Mouse (Mus musculus): ENCODE results near the gene Spsb1. TPM values are rescaled to one million over a fixed set of nuclear protein-coding genes. Genes with fewer than 3 reads are reported as not detected.

Gene Spsb1
- polyA plus RNA-seq, 1 experiment from 2014 or later: 7.0 TPM

GRCm38 (mm10) chr4:149975730-149976254 lies 20.9 kb upstream of the Spsb1 start:
- WGBS: 72% methylated on average over 5 of the region's 5 CpGs
- no peak for ATAC-seq (ENCODE audit: low FRiP score)
- DNase-seq (ENCODE audit: low spot score): no peak
- no peaks in the 10 kb centered on the region for H3K27me3 ChIP-seq (ENCODE audit: control insufficient read depth, insufficient read depth, low read length)
- H3K9me3 ChIP-seq (ENCODE audit: control insufficient read depth, low read length): no peaks in the 10 kb centered on the region
- H3K4me1 ChIP-seq (replicated peaks; ENCODE audit: control insufficient read depth, insufficient read depth, low read length): peaks cover 14% of the 10 kb centered on the region; the same call in 1 of the 2 replicates
- H3K36me3 ChIP-seq (replicated peaks; ENCODE audit: control insufficient read depth, insufficient read depth): no peaks in the 10 kb centered on the region
- H3K4me2 ChIP-seq (replicated peaks): no peak overlapping the region
- no peak overlapping the region for H3K27ac ChIP-seq
- no peak overlapping the region for H3K4me3 ChIP-seq (replicated peaks; ENCODE audit: low read length)
- H3K9ac ChIP-seq: no peak overlapping the region

GRCm38 (mm10) chr4:149975291-149975690 lies 20.4 kb upstream of the Spsb1 start:
- ATAC-seq (ENCODE audit: low FRiP score) (no peak), DNase-seq (ENCODE audit: low spot score) (no peak)
- Histone ChIP-seq H3K27me3 (ENCODE audit: control insufficient read depth, insufficient read depth, low read length) (no peaks in the 10 kb centered on the region), H3K4me2 (replicated peaks) (no peak overlapping the region), H3K9me3 (ENCODE audit: control insufficient read depth, low read length) (no peaks in the 10 kb centered on the region), H3K27ac (no peak overlapping the region), H3K4me1 (replicated peaks; ENCODE audit: control insufficient read depth, insufficient read depth, low read length) (peaks cover 14% of the 10 kb centered on the region; the same call in 1 of the 2 replicates), H3K9ac (no peak overlapping the region), H3K4me3 (replicated peaks; ENCODE audit: low read length) (no peak overlapping the region), H3K36me3 (replicated peaks; ENCODE audit: control insufficient read depth, insufficient read depth) (no peaks in the 10 kb centered on the region)
- WGBS: 83% methylated on average over 8 of the region's 8 CpGs

- H3K4me1 ChIP-seq (replicated peaks; ENCODE audit: control insufficient read depth, insufficient read depth, low read length): no peaks in the 10 kb centered on the region
- H3K4me3 ChIP-seq (replicated peaks; ENCODE audit: low read length): no peak overlapping the region
- H3K9ac ChIP-seq: no peak overlapping the region
- H3K36me3 ChIP-seq (replicated peaks; ENCODE audit: control insufficient read depth, insufficient read depth): no peaks in the 10 kb centered on the region
- WGBS: 74% methylated on average over 9 of the region's 9 CpGs
- H3K27me3 ChIP-seq (ENCODE audit: control insufficient read depth, insufficient read depth, low read length): no peaks in the 10 kb centered on the region
- ATAC-seq (ENCODE audit: low FRiP score): no peak
- H3K27ac ChIP-seq: no peak overlapping the region
- H3K4me2 ChIP-seq (replicated peaks): no peak overlapping the region
- no peaks in the 10 kb centered on the region for H3K9me3 ChIP-seq (ENCODE audit: control insufficient read depth, low read length)
- no peak for DNase-seq (ENCODE audit: low spot score)
These were observed 16.6 kb upstream of the Spsb1 start for GRCm38 (mm10) chr4:149971393-149971792.

GRCm38 (mm10) chr4:149968526-149968925 lies 13.7 kb upstream of the Spsb1 start:
- Histone ChIP-seq H3K9me3 (ENCODE audit: control insufficient read depth, low read length) (no peaks in the 10 kb centered on the region), H3K27me3 (ENCODE audit: control insufficient read depth, insufficient read depth, low read length) (no peaks in the 10 kb centered on the region), H3K4me1 (replicated peaks; ENCODE audit: control insufficient read depth, insufficient read depth, low read length) (no peaks in the 10 kb centered on the region), H3K27ac (no peak overlapping the region), H3K36me3 (replicated peaks; ENCODE audit: control insufficient read depth, insufficient read depth) (no peaks in the 10 kb centered on the region), H3K9ac (no peak overlapping the region), H3K4me2 (replicated peaks) (no peak overlapping the region), H3K4me3 (replicated peaks; ENCODE audit: low read length) (no peak overlapping the region)
- 47% methylated on average over 6 of the region's 6 CpGs for WGBS
- no peak for DNase-seq (ENCODE audit: low spot score)
- no peak for ATAC-seq (ENCODE audit: low FRiP score)

GRCm38 (mm10) chr4:149966963-149967362 lies 12.1 kb upstream of the Spsb1 start:
- Histone ChIP-seq H3K36me3 (replicated peaks; ENCODE audit: control insufficient read depth, insufficient read depth) (no peaks in the 10 kb centered on the region), H3K27me3 (ENCODE audit: control insufficient read depth, insufficient read depth, low read length) (no peaks in the 10 kb centered on the region), H3K4me1 (replicated peaks; ENCODE audit: control insufficient read depth, insufficient read depth, low read length) (no peaks in the 10 kb centered on the region), H3K4me2 (replicated peaks) (no peak overlapping the region), H3K4me3 (replicated peaks; ENCODE audit: low read length) (no peak overlapping the region), H3K27ac (no peak overlapping the region), H3K9ac (no peak overlapping the region), H3K9me3 (ENCODE audit: control insufficient read depth, low read length) (no peaks in the 10 kb centered on the region)
- ATAC-seq (ENCODE audit: low FRiP score) (no peak), DNase-seq (ENCODE audit: low spot score) (no peak)
- WGBS: 86% methylated on average over 9 of the region's 9 CpGs

- no peak overlapping the region for H3K4me3 ChIP-seq (replicated peaks; ENCODE audit: low read length)
- H3K4me2 ChIP-seq (replicated peaks): no peak overlapping the region
- 55% methylated on average over 5 of the region's 5 CpGs for WGBS
- H3K36me3 ChIP-seq (replicated peaks; ENCODE audit: control insufficient read depth, insufficient read depth): no peaks in the 10 kb centered on the region
- peak; percentile 24; the same call in 1 of the 2 replicates for ATAC-seq (ENCODE audit: low FRiP score)
- DNase-seq (ENCODE audit: low spot score): no peak
- H3K4me1 ChIP-seq (replicated peaks; ENCODE audit: control insufficient read depth, insufficient read depth, low read length): no peaks in the 10 kb centered on the region
- no peaks in the 10 kb centered on the region for H3K27me3 ChIP-seq (ENCODE audit: control insufficient read depth, insufficient read depth, low read length)
- H3K9me3 ChIP-seq (ENCODE audit: control insufficient read depth, low read length): no peaks in the 10 kb centered on the region
- no peak overlapping the region for H3K27ac ChIP-seq
- H3K9ac ChIP-seq: no peak overlapping the region
These were observed 11.4 kb upstream of the Spsb1 start for GRCm38 (mm10) chr4:149966252-149966651.

GRCm38 (mm10) chr4:149965672-149966071 lies 10.8 kb upstream of the Spsb1 start:
- no peak overlapping the region for H3K27ac ChIP-seq
- no peak overlapping the region for H3K4me3 ChIP-seq (replicated peaks; ENCODE audit: low read length)
- no peaks in the 10 kb centered on the region for H3K4me1 ChIP-seq (replicated peaks; ENCODE audit: control insufficient read depth, insufficient read depth, low read length)
- H3K9ac ChIP-seq: no peak overlapping the region
- H3K9me3 ChIP-seq (ENCODE audit: control insufficient read depth, low read length): no peaks in the 10 kb centered on the region
- ATAC-seq (ENCODE audit: low FRiP score) (no peak), DNase-seq (ENCODE audit: low spot score) (no peak)
- H3K27me3 ChIP-seq (ENCODE audit: control insufficient read depth, insufficient read depth, low read length): no peaks in the 10 kb centered on the region
- no peaks in the 10 kb centered on the region for H3K36me3 ChIP-seq (replicated peaks; ENCODE audit: control insufficient read depth, insufficient read depth)
- no peak overlapping the region for H3K4me2 ChIP-seq (replicated peaks)
- WGBS: 81% methylated on average over 6 of the region's 6 CpGs

- Histone ChIP-seq H3K27ac (no peak overlapping the region), H3K36me3 (replicated peaks; ENCODE audit: control insufficient read depth, insufficient read depth) (no peaks in the 10 kb centered on the region), H3K4me1 (replicated peaks; ENCODE audit: control insufficient read depth, insufficient read depth, low read length) (no peaks in the 10 kb centered on the region), H3K4me3 (replicated peaks; ENCODE audit: low read length) (no peak overlapping the region), H3K27me3 (ENCODE audit: control insufficient read depth, insufficient read depth, low read length) (no peaks in the 10 kb centered on the region), H3K9ac (no peak overlapping the region), H3K4me2 (replicated peaks) (no peak overlapping the region), H3K9me3 (ENCODE audit: control insufficient read depth, low read length) (no peaks in the 10 kb centered on the region)
- ATAC-seq (ENCODE audit: low FRiP score) (no peak), DNase-seq (ENCODE audit: low spot score) (no peak)
- WGBS: 83% methylated on average over 6 of the region's 6 CpGs
These were observed 10.4 kb upstream of the Spsb1 start for GRCm38 (mm10) chr4:149965242-149965641.

GRCm38 (mm10) chr4:149964770-149965169 lies 9.9 kb upstream of the Spsb1 start:
- DNase-seq (ENCODE audit: low spot score) (no peak), ATAC-seq (ENCODE audit: low FRiP score) (no peak)
- no peak overlapping the region for H3K9ac ChIP-seq
- no peaks in the 10 kb centered on the region for H3K27me3 ChIP-seq (ENCODE audit: control insufficient read depth, insufficient read depth, low read length)
- H3K36me3 ChIP-seq (replicated peaks; ENCODE audit: control insufficient read depth, insufficient read depth): no peaks in the 10 kb centered on the region
- no peaks in the 10 kb centered on the region for H3K9me3 ChIP-seq (ENCODE audit: control insufficient read depth, low read length)
- 70% methylated on average over 3 of the region's 3 CpGs for WGBS
- no peak overlapping the region for H3K4me2 ChIP-seq (replicated peaks)
- no peak overlapping the region for H3K27ac ChIP-seq
- H3K4me1 ChIP-seq (replicated peaks; ENCODE audit: control insufficient read depth, insufficient read depth, low read length): no peaks in the 10 kb centered on the region
- H3K4me3 ChIP-seq (replicated peaks; ENCODE audit: low read length): no peak overlapping the region

GRCm38 (mm10) chr4:149964285-149964684 lies 9.4 kb upstream of the Spsb1 start:
- Histone ChIP-seq H3K9ac (no peak overlapping the region), H3K4me2 (replicated peaks) (no peak overlapping the region), H3K4me1 (replicated peaks; ENCODE audit: control insufficient read depth, insufficient read depth, low read length) (no peaks in the 10 kb centered on the region), H3K27ac (no peak overlapping the region), H3K36me3 (replicated peaks; ENCODE audit: control insufficient read depth, insufficient read depth) (no peaks in the 10 kb centered on the region), H3K27me3 (ENCODE audit: control insufficient read depth, insufficient read depth, low read length) (no peaks in the 10 kb centered on the region), H3K4me3 (replicated peaks; ENCODE audit: low read length) (no peak overlapping the region), H3K9me3 (ENCODE audit: control insufficient read depth, low read length) (no peaks in the 10 kb centered on the region)
- WGBS: 76% methylated on average over 8 of the region's 8 CpGs
- no peak for ATAC-seq (ENCODE audit: low FRiP score)
- DNase-seq (ENCODE audit: low spot score): no peak

Data from hindbrain, embryonic 14.5 days (tissue).